Mouse (Mus musculus) heart, embryonic 14.5 days (tissue): Measurements from ENCODE around the gene Fam69a. TPM values are rescaled to one million over a fixed set of nuclear protein-coding genes. Genes with fewer than 3 reads are reported as not detected.
"Not testable (repeated sequence)": the region's sequence is repeated elsewhere in the genome, so short reads cannot be mapped to it uniquely, and the experiment has no call there.

Experiments
- ATAC-seq: fragments of 200-750 bp; cut with Nextera tagmentation; 2 replicates; pipeline ENCODE4 v1.8.0; 2017; ENCODE audit warnings: low read depth, moderate TSS enrichment; ENCODE audit not compliant: insufficient number of reproducible peaks, insufficient read depth, low FRiP score
- H3K27ac ChIP-seq, 2 experiments: fragments of 200-500 bp in 1 of 2; fragments of 300-500 bp in 1 of 2; sonication (generic) in 1 of 2; replicated peaks in 1 of 2; 2 replicates each; pipeline ENCODE4 v1.5.1; 2012 to 2014; ENCODE audit warnings: low read depth in 2 of 2, low read length in 2 of 2, control low read depth in 1 of 2, mild to moderate bottlenecking in 1 of 2, mixed read lengths in 1 of 2; ENCODE audit not compliant: control insufficient read depth in 1 of 2, insufficient read depth in 1 of 2
- H3K27me3 ChIP-seq: fragments of 300-500 bp; sonication (generic); 2 replicates; pipeline ENCODE4 v1.6.1; 2014; ENCODE audit warnings: mild to moderate bottlenecking, low read length, control low read depth; ENCODE audit not compliant: control insufficient read depth, insufficient read depth
- H3K36me3 ChIP-seq: fragments of 300-500 bp; sonication (generic); 2 replicates; pipeline ENCODE4 v1.6.1; 2014; ENCODE audit warnings: mild to moderate bottlenecking, control low read depth, low read length, mixed read lengths; ENCODE audit not compliant: control insufficient read depth, insufficient read depth
- H3K4me1 ChIP-seq, 2 experiments: fragments of 200-500 bp in 1 of 2; fragments of 300-500 bp in 1 of 2; sonication (generic) in 1 of 2; 2 replicates each; pipeline ENCODE4 v1.6.1; 2012 to 2014; ENCODE audit warnings: low read length in 2 of 2, control low read depth in 1 of 2, mixed read lengths in 1 of 2; ENCODE audit not compliant: control insufficient read depth in 2 of 2, insufficient read depth in 2 of 2
- H3K4me2 ChIP-seq: fragments of 300-500 bp; sonication (generic); 2 replicates; pipeline ENCODE4 v1.6.1; 2014; ENCODE audit warnings: mild to moderate bottlenecking, low read length
- H3K4me3 ChIP-seq, 2 experiments: fragments of 200-500 bp in 1 of 2; fragments of 300-500 bp in 1 of 2; sonication (generic) in 1 of 2; 2 replicates each; pipeline ENCODE4 v1.5.1; 2012 to 2014; ENCODE audit warnings: low read length in 2 of 2, mild to moderate bottlenecking in 2 of 2, control low read depth in 1 of 2, low read depth in 1 of 2, moderate library complexity in 1 of 2; ENCODE audit not compliant: control insufficient read depth in 1 of 2, insufficient read depth in 1 of 2
- H3K9ac ChIP-seq: fragments of 300-500 bp; sonication (generic); 2 replicates; pipeline ENCODE4 v1.6.1; 2014; ENCODE audit warnings: mild to moderate bottlenecking, low read length
- H3K9me3 ChIP-seq: fragments of 300-500 bp; sonication (generic); 2 replicates; pipeline ENCODE4 v1.6.1; 2016; ENCODE audit warnings: low read length, control low read depth; ENCODE audit not compliant: control insufficient read depth
- WGBS: fragments of 180-500 bp; shearing (Covaris S2); extraction: QIAGEN DNeasy Blood & Tissue Kit; methylation state at CpG from one replicate; pipeline ENCODE4 v1.1.7; 2014; 5-methylcytosine and 5-hydroxymethylcytosine counted together
- polyA plus RNA-seq: library from polyadenylated mRNA; unstranded; fragments of >200 nt; fragmentation: Nextera tagmentation; extraction: Ambion mirVana; gene quantifications from 2 replicates; pipeline ENCODE4 v1.2.1, GENCODE M21; 2014

The Fam69a gene
- polyA plus RNA-seq, 1 experiment from 2014 or later = 19.8 TPM

DNA sequence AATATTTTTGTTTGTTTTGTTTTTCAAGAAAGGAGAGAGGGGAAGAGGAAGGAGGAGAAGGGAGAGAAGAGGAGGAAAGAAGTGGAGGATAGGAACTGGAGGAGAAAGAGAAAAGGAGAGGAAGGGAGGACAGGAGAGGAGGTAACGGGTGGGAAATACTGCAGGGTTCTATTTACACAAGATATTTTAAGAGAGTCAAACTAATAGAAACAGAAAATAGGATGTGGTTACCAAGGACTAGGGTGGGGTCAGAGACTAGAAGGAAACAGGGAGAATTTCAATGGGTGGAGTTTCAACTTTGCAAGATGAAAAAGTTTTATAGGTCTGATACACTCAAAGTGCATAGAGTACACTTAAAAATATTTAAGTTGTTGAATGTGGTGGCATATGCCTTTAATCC, 7.0 kb downstream of the Fam69a start:
- WGBS = 74% methylated on average over 1 of the region's 1 CpGs
- Histone ChIP-seq H3K4me3 (no peak overlapping the region), H3K36me3 (no peaks in the 10 kb centered on the region), H3K9ac (no peak overlapping the region), H3K4me2 (no peak overlapping the region), H3K27me3 (no peaks in the 10 kb centered on the region), H3K27ac (no peak overlapping the region), H3K4me1 (0 out of 4 replicates have a peak, but pooled peaks cover under 1 to 3% of the 10 kb centered on the region in 2 experiments), H3K9me3 (no peaks in the 10 kb centered on the region)
- no peak for ATAC-seq

- 76% methylated on average over 6 of the region's 6 CpGs for WGBS
Measured at GRCm38 (mm10) chr5:107978289-107979035, 8.4 kb downstream of the Fam69a start.

DNA sequence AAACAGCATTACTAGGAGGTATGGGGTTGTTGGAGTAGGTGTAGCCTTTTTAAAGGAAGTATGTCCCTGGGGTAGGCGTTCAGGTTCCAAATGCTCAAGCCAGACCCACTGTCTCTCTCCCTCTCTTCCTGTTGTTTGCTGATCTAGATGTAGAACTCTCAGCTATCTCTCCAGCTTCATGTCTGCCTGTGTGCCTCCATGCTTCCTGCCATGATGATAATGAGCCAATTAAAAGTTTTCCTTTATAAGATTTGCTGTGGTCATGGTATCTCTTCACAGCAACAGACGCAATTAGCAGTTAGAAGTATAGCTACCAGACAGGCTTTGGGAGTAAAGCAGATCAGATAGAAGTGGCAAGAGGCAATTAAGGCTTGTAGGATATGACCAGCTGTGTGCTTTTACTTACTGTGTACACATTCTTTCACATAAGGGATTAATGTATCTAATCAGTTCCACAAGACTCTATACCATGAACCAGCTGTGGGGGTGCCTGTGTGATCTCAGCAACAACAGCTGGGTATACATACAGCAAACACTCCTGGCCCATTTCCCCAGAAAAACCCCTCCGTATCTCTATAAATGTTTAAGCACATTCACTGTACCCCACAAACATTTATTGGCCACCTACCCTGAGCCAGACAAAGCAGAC, 9.1 kb downstream of the Fam69a start:
- 64% methylated on average over 3 of the region's 3 CpGs for WGBS
- Histone ChIP-seq H3K36me3 (no peaks in the 10 kb centered on the region), H3K4me1 (peaks cover 4% of the 10 kb centered on the region in 2 experiments; a peak in 3 of 4 replicates), H3K4me2 (no peak overlapping the region), H3K9ac (no peak overlapping the region), H3K4me3 (no peak overlapping the region), H3K27me3 (no peaks in the 10 kb centered on the region), H3K27ac (no peak overlapping the region), H3K9me3 (no peaks in the 10 kb centered on the region)
- ATAC-seq = no peak

More at GRCm38 (mm10) chr5:107978289-107979035, 8.4 kb downstream of the Fam69a start:
- Histone ChIP-seq H3K27me3 (no peaks in the 10 kb centered on the region), H3K4me2 (no peak overlapping the region), H3K4me1 (peaks cover 0 to 3% of the 10 kb centered on the region in 2 experiments; a peak in 1 of 4 replicates), H3K9me3 (no peaks in the 10 kb centered on the region), H3K27ac (no peak overlapping the region), H3K4me3 (no peak overlapping the region), H3K36me3 (no peaks in the 10 kb centered on the region), H3K9ac (no peak overlapping the region)
- ATAC-seq = no peak

- no peak for ATAC-seq
- no peak overlapping the region for H3K4me2 ChIP-seq
- WGBS = 80% methylated on average over 2 of the region's 2 CpGs
Measured at GRCm38 (mm10) chr5:107973310-107973709, 13.6 kb downstream of the Fam69a start.

DNA sequence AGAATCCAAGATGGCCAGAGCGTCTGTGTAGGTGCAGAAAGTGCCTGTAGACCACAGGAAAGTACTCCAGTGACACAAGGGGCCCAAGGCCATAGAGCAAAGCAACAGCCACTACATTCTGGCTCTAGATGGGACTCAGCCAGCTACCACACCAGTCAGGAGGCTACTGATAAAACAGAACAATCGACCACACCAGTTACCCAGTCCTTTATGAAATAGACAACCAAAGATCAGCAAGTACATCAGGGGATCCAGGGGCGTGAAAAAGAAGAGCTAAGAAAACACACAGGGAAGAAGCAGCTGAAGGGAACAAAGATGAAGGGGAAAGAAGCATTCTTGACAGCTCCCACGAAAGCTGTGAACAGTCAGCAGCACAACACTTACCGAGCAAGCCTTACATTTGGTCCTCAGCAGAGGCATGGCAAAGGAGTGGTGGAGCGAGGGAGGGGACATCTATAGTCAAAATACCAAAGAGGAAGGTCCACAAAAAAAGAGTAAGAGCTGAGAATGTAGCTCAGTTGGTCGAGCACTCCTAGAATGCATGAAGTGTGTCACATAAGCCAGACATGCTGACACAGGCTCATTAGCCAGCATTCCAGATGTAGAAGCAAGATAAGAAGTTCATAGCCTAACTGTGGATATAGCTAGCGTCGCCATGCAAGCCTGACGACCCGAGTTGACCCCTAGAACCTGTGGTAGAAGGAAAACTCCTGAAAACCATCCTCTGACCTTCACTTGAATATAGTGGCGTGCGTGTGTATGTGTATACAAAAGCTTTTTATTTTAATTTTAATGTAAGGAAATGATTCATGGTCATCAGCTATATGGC, 14.2 kb downstream of the Fam69a start:
- Histone ChIP-seq H3K4me1 (peaks cover 5 to 9% of the 10 kb centered on the region in 2 experiments; a peak in 3 of 4 replicates), H3K27me3 (no peaks in the 10 kb centered on the region), H3K9me3 (no peaks in the 10 kb centered on the region), H3K4me2 (no peak overlapping the region), H3K27ac (no peak overlapping the region), H3K36me3 (no peaks in the 10 kb centered on the region), H3K4me3 (no peak overlapping the region), H3K9ac (no peak overlapping the region)
- ATAC-seq = no peak
- 49% methylated on average over 13 of the region's 13 CpGs for WGBS

More at GRCm38 (mm10) chr5:107973310-107973709, 13.6 kb downstream of the Fam69a start:
- peaks cover 5 to 9% of the 10 kb centered on the region in 2 experiments; a peak in 3 of 4 replicates for H3K4me1 ChIP-seq
- H3K36me3 ChIP-seq = no peaks in the 10 kb centered on the region
- H3K9me3 ChIP-seq = no peaks in the 10 kb centered on the region
- no peak overlapping the region for H3K27ac ChIP-seq
- no peak overlapping the region for H3K9ac ChIP-seq
- H3K27me3 ChIP-seq = no peaks in the 10 kb centered on the region
- no peak overlapping the region for H3K4me3 ChIP-seq

DNA sequence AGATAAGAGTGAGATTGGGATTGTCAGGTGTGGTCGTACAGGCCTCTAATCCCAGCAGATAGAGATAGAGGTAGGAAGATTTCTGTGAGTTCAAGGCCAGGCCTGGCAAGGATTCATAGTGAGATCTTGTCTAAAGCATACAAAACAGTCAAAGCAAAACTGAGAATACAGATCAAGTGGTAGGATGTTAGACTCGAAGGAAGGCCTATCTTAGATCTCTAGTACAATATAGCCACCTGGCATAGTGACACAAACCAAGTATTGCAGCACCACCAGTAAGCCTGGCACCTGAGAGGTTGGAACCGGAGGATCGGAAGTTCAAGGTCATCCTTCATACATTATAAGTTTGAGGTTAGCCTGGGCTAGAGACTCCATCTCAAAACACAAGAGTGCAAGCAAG, 15.8 kb downstream of the Fam69a start:
- no peak for ATAC-seq
- H3K4me3 ChIP-seq = no peak overlapping the region
- peaks cover 7 to 10% of the 10 kb centered on the region in 2 experiments for H3K4me1 ChIP-seq
- 81% methylated on average over 4 of the region's 4 CpGs for WGBS
- H3K9ac ChIP-seq = no peak overlapping the region
- no peaks in the 10 kb centered on the region for H3K9me3 ChIP-seq
- no peaks in the 10 kb centered on the region for H3K36me3 ChIP-seq
- H3K27me3 ChIP-seq = no peaks in the 10 kb centered on the region
- no peak overlapping the region for H3K4me2 ChIP-seq
- H3K27ac ChIP-seq = no peak overlapping the region

GRCm38 (mm10) chr5:107969818-107970217, 17.1 kb downstream of the Fam69a start:
- not testable (repeated sequence) for H3K4me3 ChIP-seq, H3K9ac ChIP-seq, H3K36me3 ChIP-seq, H3K9me3 ChIP-seq, H3K27ac ChIP-seq, H3K27me3 ChIP-seq, ATAC-seq, H3K4me2 ChIP-seq
- WGBS = 89% methylated on average over 1 of the region's 1 CpGs
- H3K4me1 ChIP-seq = peaks cover 7 to 12% of the 10 kb centered on the region in 2 experiments
